Mouse (Mus musculus) gastrocnemius, adult 8-10 months (tissue): ENCODE results near the gene Kifc3. TPM values are rescaled to one million over a fixed set of nuclear protein-coding genes. Genes with fewer than 3 reads are reported as not detected.

Source experiments
- DNase-seq, 2 experiments: peaks; one replicate each; pipeline ENCODE4 v3.0.0; 2022; ENCODE audit warnings: low spot score in 2 of 2
- total RNA-seq, 4 experiments: library from RNA; stranded (reverse); gene quantifications; 2 replicates each; pipeline ENCODE4 v1.2.4; 2022

Gene Kifc3
- total RNA-seq, 4 experiments from 2014 or later, result 6.0 to 11.3 (median 8.5) TPM

GRCm38 (mm10) chr8:95080381-95081341 lies 122.0 kb downstream of the Kifc3 start, which contains the start of gene Katnb1:
TSS of gene Katnb1 (plus strand) at chr8:95081186.
- peak; percentile 97 to 98 for DNase-seq

- no peak for DNase-seq
Measured at GRCm38 (mm10) chr8:95079305-95079704, 123.3 kb downstream of the Kifc3 start.

GRCm38 (mm10) chr8:95078055-95078454 lies 124.6 kb downstream of the Kifc3 start:
- no peak for DNase-seq

- DNase-seq, result no peak
Measured at GRCm38 (mm10) chr8:95076151-95076550, 126.5 kb downstream of the Kifc3 start.

- DNase-seq, result no peak
Measured at GRCm38 (mm10) chr8:95075504-95075903, 127.1 kb downstream of the Kifc3 start.

- no peak for DNase-seq
Measured at GRCm38 (mm10) chr8:95067582-95067981, 135.0 kb downstream of the Kifc3 start.

GRCm38 (mm10) chr8:95064531-95064930 lies 138.1 kb downstream of the Kifc3 start:
- DNase-seq, result no peak

- DNase-seq, result no peak
Measured at GRCm38 (mm10) chr8:95059812-95060533, 142.6 kb downstream of the Kifc3 start.

- DNase-seq, result no peak
Measured at GRCm38 (mm10) chr8:95058661-95059060, 144.0 kb downstream of the Kifc3 start.

- DNase-seq, result no peak
Measured at GRCm38 (mm10) chr8:95056414-95056813, 146.2 kb downstream of the Kifc3 start.

- DNase-seq, result no peak
Measured at GRCm38 (mm10) chr8:95054927-95055510, 147.6 kb downstream of the Kifc3 start, which contains the start of gene Drc7. TSS of gene Drc7 (plus strand) at chr8:95055103.

- DNase-seq, result no peak
Measured at GRCm38 (mm10) chr8:95054438-95054837, 148.2 kb downstream of the Kifc3 start.

Other genes with a start within 250 kb of the Kifc3 start
- 10 to 100 TPM; 11.1 to 18.9 (median 12.8) TPM for gene Adgrg1, start 228.1 kb downstream of the Kifc3 start, total RNA-seq
- gene Adgrg3, start 185.1 kb downstream of the Kifc3 start, total RNA-seq, result under 1 TPM in 3 of 4 experiments, not detected in 1; 0.13 to 0.27 (median 0.18) TPM
- not detected for gene Drc7, start 147.7 kb downstream of the Kifc3 start, total RNA-seq
- gene Katnb1, start 121.6 kb downstream of the Kifc3 start, total RNA-seq, result 1 to 10 TPM; 7.0 to 8.9 (median 7.6) TPM
- gene Cngb1, start 103.8 kb upstream of the Kifc3 start, total RNA-seq, result under 1 TPM in 3 of 4 experiments, not detected in 1; 0.05 to 0.16 (median 0.07) TPM
- not detected for gene Tepp, start 107.8 kb upstream of the Kifc3 start, total RNA-seq
- gene Zfp319, start 129.1 kb upstream of the Kifc3 start, total RNA-seq, result 1 to 10 TPM; 2.8 to 3.8 (median 2.9) TPM
- gene Usb1, start 129.5 kb upstream of the Kifc3 start, total RNA-seq, result 1 to 10 TPM; 4.0 to 7.4 (median 6.1) TPM
- gene Mmp15, start 149.5 kb upstream of the Kifc3 start, total RNA-seq, result 10 to 100 TPM; 13.0 to 18.3 (median 14.1) TPM
- gene Cfap20, start 232.1 kb upstream of the Kifc3 start, total RNA-seq, result 1 to 10 TPM; 3.6 to 6.4 (median 5.3) TPM